Mouse (Mus musculus): ENCODE data around the gene Lgals1.

DNA sequence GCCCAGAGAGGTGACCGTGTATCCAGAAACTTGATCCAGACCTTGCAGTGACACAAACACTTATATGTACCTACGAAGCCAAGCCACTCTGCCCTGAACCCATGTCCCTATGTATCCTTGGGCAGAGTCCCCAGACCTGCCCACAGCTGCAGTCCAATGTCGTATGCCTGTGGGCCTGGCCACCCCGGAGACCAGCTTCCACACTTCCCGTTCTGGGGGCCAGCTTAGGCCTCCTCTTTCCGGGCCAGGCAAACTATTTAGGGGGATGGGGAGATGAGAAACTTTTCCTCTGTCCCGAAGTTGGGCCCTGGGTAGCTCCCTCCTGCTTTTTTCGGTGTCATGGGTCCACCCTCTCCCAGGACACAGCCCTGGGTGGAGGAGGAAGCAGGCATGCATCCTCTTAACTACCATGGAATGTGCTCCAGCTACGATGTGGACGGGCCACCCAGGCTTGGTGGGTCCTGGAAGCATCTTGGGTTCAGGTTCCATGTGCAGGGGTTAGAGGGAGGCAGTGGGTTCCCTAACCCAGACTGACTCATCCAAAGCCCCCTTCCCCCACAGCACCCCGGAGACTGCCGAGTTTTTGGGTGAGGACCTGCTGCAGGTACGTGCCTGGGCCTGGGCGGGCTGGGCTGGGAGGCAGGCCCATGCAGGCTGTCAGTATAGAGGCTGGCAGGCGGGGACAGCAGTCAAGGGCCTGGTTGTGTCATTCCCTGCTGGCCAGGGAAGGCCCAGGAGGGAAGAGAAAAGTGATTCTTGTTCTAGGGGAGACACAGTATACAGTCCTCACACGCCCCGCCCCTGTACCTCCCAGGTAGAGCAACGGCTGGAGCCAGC, 25.7 kb upstream of the Lgals1 start:
- TF ChIP-seq EP300 (IDR thresholded peaks at IDR 0.05; ENCODE audit: low read length) (no peak), CTCF (conservative IDR thresholded peaks at IDR 0.05 in 1 of 2, IDR thresholded peaks at IDR 0.05 in 1 of 2; ENCODE audit: low read depth in 2 of 2, low read length in 2 of 2) (no peak), MAFK (IDR thresholded peaks at IDR 0.05; ENCODE audit: insufficient replicate concordance, low read length) (no peak), POLR2A (IDR thresholded peaks at IDR 0.05; ENCODE audit: low read depth, low read length) (no peak), HCFC1 (IDR thresholded peaks at IDR 0.05; ENCODE audit: low read depth, low read length) (no peak), USF2 (conservative IDR thresholded peaks at IDR 0.05; ENCODE audit: low read depth, low read length) (no peak), NELFE (IDR thresholded peaks at IDR 0.05; ENCODE audit: low read depth, low read length) (no peak), KAT2A (IDR thresholded peaks at IDR 0.05; ENCODE audit: insufficient replicate concordance, low read length) (no peak), JUN (IDR thresholded peaks at IDR 0.05; ENCODE audit: insufficient read depth, low read depth, low read length) (no peak), PAX5 (IDR thresholded peaks at IDR 0.05; ENCODE audit: low read length) (no peak), CHD2 (IDR thresholded peaks at IDR 0.05; ENCODE audit: low read length) (no peak), RCOR1 (conservative IDR thresholded peaks at IDR 0.05; ENCODE audit: low read depth, low read length) (no peak), POLR2AphosphoS2 (IDR thresholded peaks at IDR 0.05; ENCODE audit: low read depth, low read length) (no peak)

Measured in CH12.LX (cell line).